8 mouse cellular contexts compared by ENCODE assay signal in genomic region chr19:41801742-41802369, GRCm38 (mm10). TPM values are rescaled to one million over a fixed set of nuclear protein-coding genes. Genes with fewer than 3 reads are reported as not detected.
DNase-seq lines count a peak whose midpoint lies in the region; ATAC-seq lines count a peak whose summit lies in the region.

Arhgap19 (minus strand) TSS chr19:41802047.

- peaks cover 7% of the 10 kb centered on the region; the same call in 1 of the 2 replicates for H3K9me3 ChIP-seq in hindbrain, embryonic 12.5 days (replicated peaks)

- 1% methylated on average over 48 of the region's 48 CpGs for WGBS in hindbrain, embryonic 12.5 days

- DNase-seq in NIH3T3 (ENCODE audit: low read depth): peak; percentile 96
- peak; percentile 93 to 95 for DNase-seq in cerebellum, postnatal 10 days
- peak; percentile 87 to 92 for DNase-seq in frontal cortex, postnatal 10 days (ENCODE audit: low spot score in 2 of 2)
- peak; percentile 82 to 95 for DNase-seq in layer of hippocampus, postnatal 14 days (ENCODE audit: low spot score in 2 of 2)
- peak; percentile 89 for DNase-seq in lung, postnatal 14 days
- DNase-seq in retina, adult 2 months (ENCODE audit: low read depth, low spot score): peak; percentile 83
- DNase-seq in thymus, postnatal 36 days: peak; percentile 88 to 92

- peak within 1 kb of the TSS; percentile 50; the same call in 1 of the 2 replicates for H3K27ac ChIP-seq in hindbrain, embryonic 12.5 days

- no peaks in the 10 kb centered on the region for H3K27me3 ChIP-seq in hindbrain, embryonic 12.5 days

- H3K9ac ChIP-seq in hindbrain, embryonic 12.5 days: peak within 1 kb of the TSS; percentile 73

- no peaks in the 10 kb centered on the region for H3K36me3 ChIP-seq in hindbrain, embryonic 12.5 days

- peak within 1 kb of the TSS; percentile 73 for H3K4me2 ChIP-seq in hindbrain, embryonic 12.5 days (replicated peaks)

- H3K4me1 ChIP-seq in hindbrain, embryonic 12.5 days: peaks cover 16% of the 10 kb centered on the region

- ATAC-seq in hindbrain, embryonic 12.5 days (ENCODE audit: low FRiP score): peak; percentile 100

- peak within 1 kb of the TSS; percentile 78 for H3K4me3 ChIP-seq in hindbrain, embryonic 12.5 days

RNA-seq across cellular contexts. Expression of gene Arhgap19, which starts in this region (rescaled TPM):
- 22.4 and 23.2 TPM in 2 replicates for polyA plus RNA-seq in hindbrain, embryonic 12.5 days (2016; fragmentation: Nextera tagmentation; extraction: Ambion mirVana)
- total RNA-seq in layer of hippocampus, postnatal 14 days (2021): 1 to 10 TPM; 3.5 to 4.1 TPM

Comparison
In these comparisons a context has a peak if more than half of its experiments do, and no peak if none do; other contexts are left out.
1. Peak in every context shown above with its lines: DNase-seq, ATAC-seq, H3K4me3 ChIP-seq and H3K27ac ChIP-seq.